Mouse (Mus musculus) thymus, adult 2 months (tissue): ENCODE results near the gene Ints13. TPM values are rescaled to one million over a fixed set of nuclear protein-coding genes. Genes with fewer than 3 reads are reported as not detected.
A peak's percentile ranks its signal among the peaks of the same experiment; 100 is the strongest.

Experiments
- DNase-seq: peaks from one replicate; pipeline ENCODE4 v3.0.0; 2021
- H3K27ac ChIP-seq: fragments of 200-500 bp; 2 replicates; pipeline ENCODE4 v1.5.1; 2012; ENCODE audit warnings: low read length, control low read depth; ENCODE audit not compliant: control insufficient read depth, insufficient read depth
- H3K27me3 ChIP-seq: fragments of 200-500 bp; 2 replicates; pipeline ENCODE4 v1.6.1; 2012; ENCODE audit warnings: mild to moderate bottlenecking, low read length, moderate library complexity, mixed read lengths; ENCODE audit not compliant: control insufficient read depth, insufficient read depth
- H3K36me3 ChIP-seq: fragments of 200-500 bp; 2 replicates; pipeline ENCODE4 v1.6.1; 2012; ENCODE audit warnings: mild to moderate bottlenecking, low read length, moderate library complexity; ENCODE audit not compliant: control insufficient read depth, insufficient read depth
- H3K4me1 ChIP-seq: fragments of 200-500 bp; replicated peaks from 2 replicates; pipeline ENCODE4 v1.6.1; 2012; ENCODE audit warnings: low read length; ENCODE audit not compliant: control insufficient read depth, insufficient read depth
- H3K4me3 ChIP-seq: fragments of 200-500 bp; 2 replicates; pipeline ENCODE4 v1.5.1; 2012; ENCODE audit warnings: mild to moderate bottlenecking, low read length, control low read depth, moderate library complexity; ENCODE audit not compliant: control insufficient read depth, insufficient read depth
- CTCF ChIP-seq: fragments of 200-500 bp; IDR thresholded peaks from 2 replicates; pipeline ENCODE4 v1.5.1; 2012; ENCODE audit warnings: mild to moderate bottlenecking, control low read depth, low read length, moderate library complexity, borderline replicate concordance; ENCODE audit not compliant: control insufficient read depth, poor library complexity, insufficient read depth; ENCODE audit errors: extremely low read depth
- POLR2A ChIP-seq: fragments of 200-500 bp; IDR thresholded peaks from 2 replicates; pipeline ENCODE4 v1.6.1; 2012; ENCODE audit warnings: mild to moderate bottlenecking, low read length, control low read depth, moderate library complexity; ENCODE audit not compliant: control insufficient read depth, poor library complexity, insufficient read depth; ENCODE audit errors: extremely low read depth
- WGBS: fragments of 180-500 bp; shearing (Covaris S2); methylation state at CpG from one replicate; pipeline ENCODE4 v1.1.7; 2018; 5-methylcytosine and 5-hydroxymethylcytosine counted together
- polyA plus RNA-seq: library from polyadenylated mRNA; depleted of rRNA; stranded (reverse); fragments of >200 nt; gene quantifications from 2 replicates; pipeline ENCODE4 v1.2.3, GENCODE M21; 2012

The Ints13 gene
- polyA plus RNA-seq, 1 experiment = 44.0 TPM

- Histone ChIP-seq H3K36me3 (no peaks in the 10 kb centered on the region), H3K27ac (no peak overlapping the region), H3K4me1 (peaks cover 32% of the 10 kb centered on the region), H3K4me3 (no peak overlapping the region), H3K27me3 (no peaks in the 10 kb centered on the region)
- no peak for TF ChIP-seq POLR2A
- no peak for TF ChIP-seq CTCF
- DNase-seq = no peak
- 93% methylated on average over 2 of the region's 2 CpGs for WGBS
These were observed 58.6 kb downstream of the Ints13 start for GRCm38 (mm10) chr6:146519019-146519418.

- Histone ChIP-seq H3K27ac (peak overlapping the region; percentile 85), H3K36me3 (no peaks in the 10 kb centered on the region), H3K4me3 (no peak overlapping the region), H3K27me3 (no peaks in the 10 kb centered on the region), H3K4me1 (peaks cover 44% of the 10 kb centered on the region)
- no peak for TF ChIP-seq POLR2A
- no peak for TF ChIP-seq CTCF
- WGBS = 8% methylated on average over 6 of the region's 6 CpGs
- DNase-seq = no peak
These were observed 61.7 kb downstream of the Ints13 start for GRCm38 (mm10) chr6:146515936-146516335.

GRCm38 (mm10) chr6:146514531-146514948, 63.1 kb downstream of the Ints13 start:
- Histone ChIP-seq H3K36me3 (no peaks in the 10 kb centered on the region), H3K4me3 (no peak overlapping the region), H3K27me3 (no peaks in the 10 kb centered on the region), H3K4me1 (peaks cover 45% of the 10 kb centered on the region), H3K27ac (peak overlapping the region; percentile 98)
- DNase-seq = peak; percentile 63
- 14% methylated on average over 7 of the region's 7 CpGs for WGBS
- TF ChIP-seq POLR2A (no peak), CTCF (no peak)

- TF ChIP-seq POLR2A (no peak), CTCF (no peak)
- no peaks in the 10 kb centered on the region for H3K36me3 ChIP-seq
- no peak overlapping the region for H3K4me3 ChIP-seq
- DNase-seq = no peak
- 87% methylated on average over 5 of the region's 5 CpGs for WGBS
- no peaks in the 10 kb centered on the region for H3K27me3 ChIP-seq
- H3K4me1 ChIP-seq = peaks cover 45% of the 10 kb centered on the region
- peak overlapping the region; percentile 98 for H3K27ac ChIP-seq
These were observed 63.7 kb downstream of the Ints13 start for GRCm38 (mm10) chr6:146513899-146514298.

- no peaks in the 10 kb centered on the region for H3K27me3 ChIP-seq
- WGBS = 93% methylated on average over 8 of the region's 8 CpGs
- TF ChIP-seq POLR2A = no peak
- no peak for TF ChIP-seq CTCF
- peak overlapping the region; percentile 11 for H3K27ac ChIP-seq
- H3K4me3 ChIP-seq = no peak overlapping the region
- no peaks in the 10 kb centered on the region for H3K36me3 ChIP-seq
- peaks cover 45% of the 10 kb centered on the region for H3K4me1 ChIP-seq
- no peak for DNase-seq
These were observed 64.3 kb downstream of the Ints13 start for GRCm38 (mm10) chr6:146513384-146513783.

- 98% methylated on average over 8 of the region's 8 CpGs for WGBS
- H3K27me3 ChIP-seq = no peaks in the 10 kb centered on the region
- no peak for DNase-seq
- TF ChIP-seq POLR2A (no peak), CTCF (no peak)
- H3K36me3 ChIP-seq = no peaks in the 10 kb centered on the region
- peaks cover 43% of the 10 kb centered on the region for H3K4me1 ChIP-seq
- no peak overlapping the region for H3K27ac ChIP-seq
- H3K4me3 ChIP-seq = no peak overlapping the region
These were observed 66.1 kb downstream of the Ints13 start for GRCm38 (mm10) chr6:146511511-146511910.

GRCm38 (mm10) chr6:146509891-146510290, 67.7 kb downstream of the Ints13 start:
- Histone ChIP-seq H3K27ac (no peak overlapping the region), H3K4me1 (peaks cover 32% of the 10 kb centered on the region)

More at GRCm38 (mm10) chr6:146509891-146510290, 67.7 kb downstream of the Ints13 start:
- no peaks in the 10 kb centered on the region for H3K36me3 ChIP-seq
- H3K4me3 ChIP-seq = no peak overlapping the region
- WGBS = 97% methylated on average over 2 of the region's 2 CpGs
- DNase-seq = no peak
- H3K27me3 ChIP-seq = no peaks in the 10 kb centered on the region
- TF ChIP-seq CTCF (no peak), POLR2A (no peak)
